Mouse (Mus musculus): ENCODE results near the gene Cdc27. TPM values are rescaled to one million over a fixed set of nuclear protein-coding genes. Genes with fewer than 3 reads are reported as not detected.

The Cdc27 gene
- 26.8 and 34.2 TPM in 2 replicates for polyA plus RNA-seq (2012; rRNA removed)

DNA sequence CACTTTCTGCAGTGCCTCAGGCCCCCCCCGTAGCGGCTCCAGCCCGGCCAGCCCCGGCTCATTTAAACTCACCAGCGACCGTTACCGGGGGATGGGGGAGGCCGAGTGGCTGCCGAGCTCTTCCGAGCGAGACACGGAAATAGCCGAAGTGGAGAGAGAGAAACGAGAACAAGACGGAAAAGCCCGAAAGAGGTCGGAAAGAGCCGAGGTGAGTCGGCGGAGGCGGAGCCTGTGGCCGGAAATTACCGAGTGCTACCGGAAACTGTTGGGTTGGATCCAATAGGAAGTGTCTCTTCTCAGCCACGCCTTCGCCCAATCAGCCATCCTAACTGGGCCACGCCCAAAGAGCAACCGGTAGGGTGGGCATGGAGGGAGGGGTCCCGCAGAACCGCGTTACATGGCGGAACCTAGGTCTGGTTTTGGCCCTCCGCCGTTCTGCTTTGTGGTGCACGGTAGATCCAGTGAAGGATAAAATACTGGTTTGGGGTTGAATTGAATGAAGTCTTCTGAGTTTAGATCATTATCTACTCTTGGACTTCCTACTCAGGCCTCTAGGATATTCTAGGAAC is at the start of gene Cdc27, which contains the start of gene Myl4:
TSS of gene Cdc27 (minus strand) at position 215 of the 569 bp plus-strand sequence.
TSS of gene Myl4 (plus strand) at position 258 of the 569 bp plus-strand sequence.
- TF ChIP-seq CTCF (IDR thresholded peaks at IDR 0.05; ENCODE audit: borderline replicate concordance, extremely low read depth, insufficient read depth, insufficient read length) (no peak), POLR2A (IDR thresholded peaks at IDR 0.05; ENCODE audit: borderline replicate concordance, extremely low read depth, insufficient read depth, insufficient read length, poor library complexity, severe bottlenecking) (peak; percentile 73; the same call in 1 of the 2 replicates)

DNA sequence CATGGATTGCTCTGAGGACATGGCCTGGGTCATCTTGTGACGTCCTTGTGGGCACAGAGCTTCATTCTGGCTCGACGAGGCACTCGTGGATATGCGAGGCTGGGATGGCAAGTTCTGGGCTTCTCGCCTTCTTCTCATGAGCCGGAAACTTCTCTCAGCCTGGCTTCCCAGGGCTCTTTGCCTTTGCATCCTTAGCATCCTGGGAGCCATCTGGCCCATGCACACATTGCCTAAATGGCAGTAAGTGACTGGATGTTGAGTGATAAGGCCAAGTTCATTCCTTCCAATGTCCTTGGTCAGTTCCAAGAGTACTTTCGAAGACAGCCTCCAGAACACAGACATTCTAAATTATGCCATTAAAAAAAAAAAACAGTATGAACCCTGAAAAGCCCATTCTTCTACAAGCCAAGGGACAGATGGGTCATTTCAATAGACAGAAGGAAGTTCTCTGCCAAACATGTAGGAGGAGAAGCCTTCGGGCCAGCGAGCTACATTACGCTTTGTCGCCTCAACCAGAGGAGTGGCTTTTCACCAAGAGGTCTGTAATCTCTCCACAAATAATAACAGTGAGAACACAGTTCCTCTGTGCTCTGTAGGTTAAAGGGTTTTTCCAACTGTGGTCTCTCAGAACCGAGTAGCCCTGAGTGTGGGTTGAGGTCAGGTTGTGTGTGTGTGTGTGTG is 49.0 kb upstream of the Cdc27 start:
- TF ChIP-seq CTCF (IDR thresholded peaks at IDR 0.05; ENCODE audit: borderline replicate concordance, extremely low read depth, insufficient read depth, insufficient read length) (no peak), POLR2A (IDR thresholded peaks at IDR 0.05; ENCODE audit: borderline replicate concordance, extremely low read depth, insufficient read depth, insufficient read length, poor library complexity, severe bottlenecking) (no peak)

More for the DNA sequence above, at the start of gene Cdc27, which contains the start of gene Myl4:
- peak; percentile 99 for DNase-seq (ENCODE audit: low read depth)

DNA sequence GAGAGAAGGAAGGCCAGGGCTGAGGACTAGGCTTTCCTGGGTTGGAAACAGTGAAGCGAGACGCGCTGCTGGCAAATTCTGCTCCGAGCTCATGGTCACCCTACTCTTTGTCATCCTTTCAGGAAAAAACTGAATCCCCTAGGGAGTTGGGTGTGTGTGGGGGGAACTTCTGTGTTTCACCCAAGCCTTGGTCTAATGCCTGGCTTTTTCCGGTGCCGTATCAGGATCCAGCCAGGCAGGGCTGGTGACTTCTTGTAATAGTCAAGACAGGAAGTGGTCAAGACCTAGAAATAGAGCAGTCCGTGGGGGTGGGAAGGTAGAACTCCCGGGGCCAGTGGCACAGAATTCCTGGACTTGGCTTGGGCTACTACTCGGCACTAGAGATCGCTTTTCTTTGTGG is 45.9 kb upstream of the Cdc27 start:
- DNase-seq (ENCODE audit: low read depth) = no peak
- TF ChIP-seq CTCF (IDR thresholded peaks at IDR 0.05; ENCODE audit: borderline replicate concordance, extremely low read depth, insufficient read depth, insufficient read length) (no peak), POLR2A (IDR thresholded peaks at IDR 0.05; ENCODE audit: borderline replicate concordance, extremely low read depth, insufficient read depth, insufficient read length, poor library complexity, severe bottlenecking) (no peak)

More for the DNA sequence above, 49.0 kb upstream of the Cdc27 start:
- DNase-seq (ENCODE audit: low read depth) = no peak

DNA sequence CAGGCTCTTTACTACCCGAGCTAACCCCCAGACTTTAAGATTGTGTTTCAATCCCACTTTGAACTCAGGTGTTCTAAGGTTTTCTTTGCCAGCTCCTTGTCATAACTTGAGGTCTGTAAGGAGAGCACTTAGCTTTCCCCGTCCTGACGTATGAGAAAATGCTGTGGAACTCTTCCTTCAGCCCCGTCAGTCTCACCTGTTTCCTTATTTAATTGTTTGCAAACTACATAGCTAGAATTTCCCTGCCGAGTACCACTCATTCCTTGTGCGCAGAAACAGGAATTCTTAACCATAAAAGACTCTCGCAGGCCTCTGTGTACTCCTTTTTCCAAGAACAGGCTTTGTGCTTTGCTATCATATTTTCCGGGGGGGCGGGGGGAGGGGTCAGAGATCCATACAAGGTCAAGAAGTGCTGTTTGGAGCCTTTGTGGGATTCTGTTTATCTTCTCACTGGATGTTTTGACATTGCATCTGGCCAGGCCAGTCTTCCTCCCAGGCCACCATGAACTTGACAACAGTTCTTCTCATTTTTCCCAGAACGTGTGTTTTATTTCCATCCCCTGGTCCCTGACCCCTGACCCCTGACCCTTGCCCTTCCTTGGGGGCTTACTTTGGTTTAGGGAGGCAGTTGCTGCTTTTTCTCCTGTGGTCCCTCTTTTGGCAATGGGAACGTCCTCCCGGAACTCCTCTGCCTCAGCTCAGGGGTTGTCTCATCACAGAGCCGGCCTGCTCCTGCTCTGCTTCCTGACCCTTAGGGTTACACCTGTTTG is 41.8 kb upstream of the Cdc27 start:
- no peak for DNase-seq (ENCODE audit: low read depth)
- TF ChIP-seq POLR2A (IDR thresholded peaks at IDR 0.05; ENCODE audit: borderline replicate concordance, extremely low read depth, insufficient read depth, insufficient read length, poor library complexity, severe bottlenecking) (no peak), CTCF (IDR thresholded peaks at IDR 0.05; ENCODE audit: borderline replicate concordance, extremely low read depth, insufficient read depth, insufficient read length) (no peak)

DNA sequence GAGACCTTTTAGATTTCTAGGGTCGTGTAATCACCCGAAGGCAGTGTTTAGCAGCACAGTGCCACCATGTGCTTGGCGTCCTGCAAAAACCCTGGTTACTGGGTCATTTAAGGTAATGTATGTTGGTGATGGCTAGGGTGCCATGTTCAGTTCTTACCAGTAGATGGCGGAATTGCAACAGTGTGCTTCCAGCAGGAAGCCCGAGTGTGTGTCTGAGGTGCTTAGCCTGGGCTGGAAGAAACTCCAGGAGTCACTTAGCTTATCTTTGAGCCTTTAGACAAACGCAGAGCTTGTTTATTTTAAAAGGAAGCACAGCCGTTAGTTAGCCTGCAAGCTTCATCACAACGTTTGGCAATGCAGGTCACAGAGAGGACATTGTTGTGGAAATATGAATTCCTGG is 39.7 kb upstream of the Cdc27 start:
- DNase-seq (ENCODE audit: low read depth) = peak; percentile 88
- TF ChIP-seq CTCF (IDR thresholded peaks at IDR 0.05; ENCODE audit: borderline replicate concordance, extremely low read depth, insufficient read depth, insufficient read length) (peak; percentile 83), POLR2A (IDR thresholded peaks at IDR 0.05; ENCODE audit: borderline replicate concordance, extremely low read depth, insufficient read depth, insufficient read length, poor library complexity, severe bottlenecking) (no peak)

DNA sequence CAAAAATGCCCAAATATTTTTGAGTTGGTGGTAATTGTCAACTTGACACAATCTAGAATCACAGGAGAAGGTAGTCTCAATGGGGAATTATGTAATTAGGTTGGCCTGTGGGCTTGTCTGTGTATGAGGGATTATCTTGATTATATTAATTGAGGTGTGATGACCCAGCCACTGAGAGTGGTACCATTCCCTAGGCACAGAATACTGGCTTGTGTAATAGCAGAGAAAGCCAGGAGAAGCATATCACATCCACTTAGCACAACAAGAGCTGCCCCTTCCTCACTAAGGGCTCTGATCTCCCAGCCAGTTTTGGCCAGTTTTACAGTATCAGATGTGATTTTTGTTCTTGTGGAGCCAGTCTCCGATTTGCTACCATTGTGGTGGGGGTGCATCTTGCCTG is 39.1 kb upstream of the Cdc27 start:
- TF ChIP-seq CTCF (IDR thresholded peaks at IDR 0.05; ENCODE audit: borderline replicate concordance, extremely low read depth, insufficient read depth, insufficient read length) (no peak), POLR2A (IDR thresholded peaks at IDR 0.05; ENCODE audit: borderline replicate concordance, extremely low read depth, insufficient read depth, insufficient read length, poor library complexity, severe bottlenecking) (no peak)

DNA sequence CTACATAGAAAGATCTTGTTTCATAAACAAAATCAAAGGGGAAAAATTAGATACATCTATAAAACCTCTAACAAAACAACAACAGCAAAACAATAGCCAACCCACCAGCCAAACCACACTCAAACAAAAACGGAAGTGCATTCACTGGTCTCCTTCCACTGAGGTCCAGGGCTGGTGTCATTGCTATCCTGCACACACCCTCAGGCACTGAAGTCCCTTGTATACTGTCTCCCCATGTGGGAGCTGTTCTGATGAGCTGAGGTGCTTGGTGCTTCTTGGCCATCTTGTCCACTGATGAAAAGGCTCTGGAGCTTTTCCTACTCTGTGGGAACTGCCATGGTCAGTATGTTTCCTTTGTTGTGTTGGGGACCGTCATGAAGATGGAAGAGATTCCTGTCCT is 38.1 kb upstream of the Cdc27 start:
- TF ChIP-seq POLR2A (IDR thresholded peaks at IDR 0.05; ENCODE audit: borderline replicate concordance, extremely low read depth, insufficient read depth, insufficient read length, poor library complexity, severe bottlenecking) = no peak
- TF ChIP-seq CTCF (IDR thresholded peaks at IDR 0.05; ENCODE audit: borderline replicate concordance, extremely low read depth, insufficient read depth, insufficient read length) = no peak
- DNase-seq (ENCODE audit: low read depth) = no peak

More for the DNA sequence above, 39.1 kb upstream of the Cdc27 start:
- DNase-seq (ENCODE audit: low read depth) = no peak

DNA sequence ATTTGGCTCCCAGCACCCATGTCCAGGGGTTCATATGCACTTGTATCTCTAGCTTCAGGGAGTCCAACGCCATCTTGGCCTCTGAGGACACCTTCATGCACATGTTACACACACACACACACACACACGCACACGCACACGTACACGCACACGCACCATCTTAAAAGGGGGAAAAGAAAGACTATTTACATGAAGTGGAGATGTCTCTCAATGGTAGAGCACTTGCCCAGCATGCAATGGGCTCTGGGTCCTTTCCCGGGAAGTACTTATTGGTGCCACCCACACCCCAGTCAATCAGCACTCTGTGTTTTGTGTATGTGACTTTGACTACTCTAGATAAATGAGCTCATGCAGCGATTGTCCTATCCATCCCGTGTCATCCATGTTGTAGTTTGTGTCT is 37.5 kb upstream of the Cdc27 start:
- TF ChIP-seq CTCF (IDR thresholded peaks at IDR 0.05; ENCODE audit: borderline replicate concordance, extremely low read depth, insufficient read depth, insufficient read length) (no peak), POLR2A (IDR thresholded peaks at IDR 0.05; ENCODE audit: borderline replicate concordance, extremely low read depth, insufficient read depth, insufficient read length, poor library complexity, severe bottlenecking) (no peak)

DNA sequence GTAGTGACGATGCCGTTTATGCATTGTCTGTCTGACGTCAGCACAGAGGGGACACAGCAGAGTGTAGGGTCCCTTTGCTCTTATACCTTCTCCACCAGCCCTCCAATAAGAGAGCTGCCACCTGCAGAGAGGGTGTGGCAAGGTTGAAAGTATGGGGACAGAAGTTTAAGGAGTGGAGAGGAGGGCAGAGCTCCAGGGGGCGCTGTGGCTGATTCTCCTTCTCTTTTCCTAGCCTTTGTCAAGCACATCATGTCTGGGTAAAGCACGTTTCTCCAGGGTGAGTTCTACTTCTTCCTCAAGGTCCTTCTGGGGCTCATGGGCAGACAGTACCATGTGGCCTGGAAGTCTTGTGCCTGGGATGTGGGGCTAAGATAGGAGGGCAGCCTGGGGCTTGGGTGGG is 35.1 kb upstream of the Cdc27 start:
- no peak for DNase-seq (ENCODE audit: low read depth)
- no peak for TF ChIP-seq CTCF (IDR thresholded peaks at IDR 0.05; ENCODE audit: borderline replicate concordance, extremely low read depth, insufficient read depth, insufficient read length)
- no peak for TF ChIP-seq POLR2A (IDR thresholded peaks at IDR 0.05; ENCODE audit: borderline replicate concordance, extremely low read depth, insufficient read depth, insufficient read length, poor library complexity, severe bottlenecking)

More for the DNA sequence above, 37.5 kb upstream of the Cdc27 start:
- no peak for DNase-seq (ENCODE audit: low read depth)

DNA sequence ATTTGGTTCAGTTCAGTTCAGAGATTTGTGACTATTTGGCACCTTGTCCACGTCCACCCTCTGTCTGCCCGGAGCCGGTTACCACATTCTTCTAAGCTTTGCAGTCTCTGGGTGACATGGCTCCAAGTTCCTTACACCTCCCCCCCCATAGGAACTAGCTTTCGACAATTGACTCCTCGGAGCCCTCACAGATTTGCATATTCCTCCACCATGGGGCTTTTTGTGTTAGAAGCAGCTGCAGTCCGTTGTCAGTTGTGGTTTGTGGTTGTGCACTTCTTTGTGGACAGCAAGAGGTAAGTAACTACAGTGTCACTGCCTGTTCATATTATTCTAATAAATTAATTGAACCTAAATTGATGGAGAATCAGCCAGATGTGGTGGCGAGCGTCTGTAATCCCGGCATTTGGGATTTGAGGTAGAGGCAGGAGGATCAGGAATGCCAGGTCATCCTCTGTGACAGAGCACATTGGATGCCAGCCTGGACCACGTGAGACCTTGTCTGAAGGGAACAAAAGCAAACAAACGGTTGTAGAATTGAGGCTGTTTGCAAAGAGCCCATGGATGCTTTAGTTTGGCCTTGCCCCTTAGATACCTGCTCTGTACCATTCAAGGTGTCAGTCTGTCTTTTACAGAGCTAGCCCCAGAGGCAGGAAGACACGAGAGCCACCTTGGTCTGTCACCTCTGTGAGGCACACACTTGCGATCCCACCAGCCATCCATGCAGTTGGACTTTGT is 32.4 kb upstream of the Cdc27 start:
- no peak for DNase-seq (ENCODE audit: low read depth)
- TF ChIP-seq POLR2A (IDR thresholded peaks at IDR 0.05; ENCODE audit: borderline replicate concordance, extremely low read depth, insufficient read depth, insufficient read length, poor library complexity, severe bottlenecking) (no peak), CTCF (IDR thresholded peaks at IDR 0.05; ENCODE audit: borderline replicate concordance, extremely low read depth, insufficient read depth, insufficient read length) (no peak)

DNA sequence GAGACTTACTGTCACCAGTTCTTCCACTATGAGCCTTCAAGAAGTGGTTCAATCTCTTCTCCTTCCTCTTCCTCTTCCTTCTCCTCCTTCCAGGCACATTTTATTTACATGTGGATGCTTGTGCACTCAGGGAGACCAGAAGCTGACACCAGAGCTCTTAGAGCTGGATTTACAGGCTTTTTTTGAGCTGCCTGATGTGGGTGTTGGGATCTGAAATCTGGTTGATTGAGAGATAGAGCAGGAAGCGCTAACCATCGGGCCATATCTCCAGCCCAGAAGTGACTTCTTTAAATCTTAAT is 31.8 kb upstream of the Cdc27 start:
- no peak for DNase-seq (ENCODE audit: low read depth)
- TF ChIP-seq POLR2A (IDR thresholded peaks at IDR 0.05; ENCODE audit: borderline replicate concordance, extremely low read depth, insufficient read depth, insufficient read length, poor library complexity, severe bottlenecking) (no peak), CTCF (IDR thresholded peaks at IDR 0.05; ENCODE audit: borderline replicate concordance, extremely low read depth, insufficient read depth, insufficient read length) (no peak)

All from brain, embryonic 14.5 days (tissue).